Comparison of ENCODE assay signal across 20 mouse cellular contexts in the genomic region with DNA sequence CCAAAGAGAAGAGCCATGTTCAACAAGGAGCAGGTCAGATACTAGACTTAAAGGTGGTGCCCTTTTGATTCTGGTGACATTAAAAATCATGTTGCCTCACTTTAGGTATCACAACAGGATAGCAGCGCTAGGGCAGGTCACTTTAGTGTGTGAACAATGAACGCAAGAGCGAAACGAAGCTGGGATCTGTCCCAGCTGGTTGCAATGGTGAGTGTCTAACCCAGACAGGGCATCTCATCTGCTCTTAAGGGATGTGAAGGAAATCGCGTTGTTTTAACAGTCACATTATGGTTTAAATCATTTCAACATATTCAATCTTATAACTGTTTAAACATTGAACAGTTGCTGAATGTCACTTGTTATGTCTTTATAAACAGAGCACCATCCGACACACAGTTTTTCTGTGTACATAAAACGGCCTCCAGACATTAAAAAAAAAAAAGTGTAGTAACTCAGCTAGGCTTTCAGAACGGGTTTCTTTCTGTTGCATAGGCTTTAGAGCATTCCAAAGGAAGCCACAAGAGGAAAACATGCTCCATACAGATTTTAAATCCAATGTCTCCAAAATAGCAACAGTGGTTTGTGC. TPM values are rescaled to one million over a fixed set of nuclear protein-coding genes. Genes with fewer than 3 reads are reported as not detected.
A peak's percentile ranks its signal among the peaks of the same experiment; 100 is the strongest.
DNase-seq lines count a peak whose midpoint lies in the region; ATAC-seq and TF ChIP-seq lines count a peak whose summit lies in the region.
"Had no signal": no experiment of that assay in that cellular context is flagged by ENCODE, and none has a peak within 500 bp of the region (broad histone marks: within the 10 kb centered on the region; RNA-seq: fewer than 3 reads in every experiment).

No protein-coding gene starts in this region.

- no peak for TF ChIP-seq EP300 in stomach, postnatal 0 days (optimal IDR thresholded peaks at IDR 0.05)

- no peak overlapping the region for H3K4me2 ChIP-seq in heart, embryonic 12.5 days
- H3K4me2 ChIP-seq in stomach, embryonic 14.5 days (replicated peaks; ENCODE audit: low read depth, low read length), result no peak overlapping the region
- no peak overlapping the region for H3K4me2 ChIP-seq in stomach, postnatal 0 days (replicated peaks; ENCODE audit: low read depth)
- no peak overlapping the region for H3K4me2 ChIP-seq in stomach, embryonic 16.5 days (ENCODE audit: low read depth, low read length)
- no peak overlapping the region for H3K4me2 ChIP-seq in forebrain, postnatal 0 days (ENCODE audit: low read depth)
- H3K4me2 ChIP-seq: forebrain, embryonic 15.5 days; hindbrain, embryonic 12.5 days; liver, embryonic 15.5 days had no signal

- H3K36me3 ChIP-seq in heart, embryonic 12.5 days, result no peaks in the 10 kb centered on the region
- H3K36me3 ChIP-seq in stomach, embryonic 14.5 days (ENCODE audit: control insufficient read depth, insufficient read depth, low read length), result no peaks in the 10 kb centered on the region
- H3K36me3 ChIP-seq in stomach, postnatal 0 days (ENCODE audit: control insufficient read depth, insufficient read depth, low read length), result no peaks in the 10 kb centered on the region
- no peaks in the 10 kb centered on the region for H3K36me3 ChIP-seq in stomach, embryonic 16.5 days (ENCODE audit: control insufficient read depth, insufficient read depth, low read length)
- H3K36me3 ChIP-seq in forebrain, postnatal 0 days (ENCODE audit: insufficient read depth), result no peaks in the 10 kb centered on the region
- H3K36me3 ChIP-seq: forebrain, embryonic 15.5 days; hindbrain, embryonic 12.5 days; liver, embryonic 15.5 days had no signal

- peak; percentile 64 for DNase-seq in heart, adult 11 months
- DNase-seq in layer of hippocampus, adult 2 months (ENCODE audit: low spot score in 2 of 2), result no peak
- DNase-seq in layer of hippocampus, adult 18-20 months (ENCODE audit: low spot score in 2 of 2), result no peak
- DNase-seq in stomach, postnatal 0 days (ENCODE audit: low spot score), result no peak
- no peak for DNase-seq in forebrain, postnatal 0 days
- DNase-seq: cerebellum, adult 11 months; cerebellum, adult 9-11 months; gastrocnemius, postnatal 10 days; heart, adult 2 months; kidney, adult 9 months; liver; thymus, adult 2 months; thymus, postnatal 4 days had no signal

- 84% methylated on average over 9 of the region's 9 CpGs for WGBS in heart, embryonic 12.5 days
- WGBS in stomach, embryonic 14.5 days, result 27% methylated on average over 9 of the region's 9 CpGs
- WGBS in stomach, postnatal 0 days, result 29% methylated on average over 9 of the region's 9 CpGs
- WGBS in stomach, embryonic 16.5 days, result 35% methylated on average over 9 of the region's 9 CpGs
- WGBS in forebrain, postnatal 0 days, result 78% methylated on average over 9 of the region's 9 CpGs

- no peak for TF ChIP-seq CTCF in layer of hippocampus, adult 2 months (conservative IDR thresholded peaks at IDR 0.05)
- no peak for TF ChIP-seq CTCF in stomach, postnatal 0 days (IDR thresholded peaks at IDR 0.05; ENCODE audit: low read depth)
- no peak for TF ChIP-seq CTCF in forebrain, postnatal 0 days (IDR thresholded peaks at IDR 0.05; ENCODE audit: low read depth)

- no peak for ATAC-seq in heart, embryonic 12.5 days (ENCODE audit: insufficient number of reproducible peaks, low FRiP score)
- no peak for ATAC-seq in stomach, embryonic 14.5 days (ENCODE audit: insufficient number of reproducible peaks, insufficient read depth, low FRiP score, low read depth)
- ATAC-seq in stomach, postnatal 0 days (ENCODE audit: low FRiP score, low TSS enrichment), result no peak
- peak; percentile 37; the same call in 1 of the 2 replicates for ATAC-seq in stomach, embryonic 16.5 days (ENCODE audit: insufficient read depth, low FRiP score)
- no peak for ATAC-seq in forebrain, postnatal 0 days
- ATAC-seq: forebrain, embryonic 15.5 days had no signal

- H3K9me3 ChIP-seq in heart, embryonic 12.5 days (replicated peaks), result no peaks in the 10 kb centered on the region
- no peaks in the 10 kb centered on the region for H3K9me3 ChIP-seq in stomach, embryonic 14.5 days (ENCODE audit: control insufficient read depth, low read depth, low read length)
- H3K9me3 ChIP-seq in stomach, postnatal 0 days (ENCODE audit: control insufficient read depth, low read length), result no peaks in the 10 kb centered on the region
- no peaks in the 10 kb centered on the region for H3K9me3 ChIP-seq in stomach, embryonic 16.5 days (replicated peaks; ENCODE audit: control insufficient read depth, low read length)
- no peaks in the 10 kb centered on the region for H3K9me3 ChIP-seq in forebrain, postnatal 0 days (ENCODE audit: low read length)
- H3K9me3 ChIP-seq: forebrain, embryonic 15.5 days; hindbrain, embryonic 12.5 days; liver, embryonic 15.5 days; midbrain, embryonic 10.5 days had no signal

- H3K27me3 ChIP-seq in heart, embryonic 12.5 days (replicated peaks), result no peaks in the 10 kb centered on the region
- no peaks in the 10 kb centered on the region for H3K27me3 ChIP-seq in stomach, embryonic 14.5 days (ENCODE audit: control insufficient read depth, insufficient read depth, low read length)
- H3K27me3 ChIP-seq in stomach, postnatal 0 days (ENCODE audit: control insufficient read depth, insufficient read depth, low read length), result no peaks in the 10 kb centered on the region
- H3K27me3 ChIP-seq in stomach, embryonic 16.5 days (ENCODE audit: control insufficient read depth, insufficient read depth, low read length), result no peaks in the 10 kb centered on the region
- H3K27me3 ChIP-seq in forebrain, postnatal 0 days (ENCODE audit: insufficient read depth, low read length), result no peaks in the 10 kb centered on the region
- H3K27me3 ChIP-seq: forebrain, embryonic 15.5 days; hindbrain, embryonic 12.5 days; liver, embryonic 15.5 days had no signal

- no peak overlapping the region for H3K4me3 ChIP-seq in heart, embryonic 12.5 days
- H3K4me3 ChIP-seq in layer of hippocampus, adult 2 months, result no peak overlapping the region
- no peak overlapping the region for H3K4me3 ChIP-seq in stomach, embryonic 14.5 days (ENCODE audit: low read depth, low read length)
- no peak overlapping the region for H3K4me3 ChIP-seq in stomach, postnatal 0 days (ENCODE audit: low read depth, low read length)
- H3K4me3 ChIP-seq in stomach, embryonic 16.5 days (replicated peaks; ENCODE audit: low read length), result no peak overlapping the region
- H3K4me3 ChIP-seq in forebrain, postnatal 0 days (ENCODE audit: low read depth, low read length), result no peak overlapping the region
- H3K4me3 ChIP-seq: forebrain, embryonic 15.5 days; heart, adult 2 months; hindbrain, embryonic 12.5 days; liver, embryonic 15.5 days; midbrain, embryonic 10.5 days had no signal

- peaks cover 12% of the 10 kb centered on the region; the same call in 1 of the 2 replicates for H3K4me1 ChIP-seq in heart, embryonic 12.5 days (replicated peaks)
- peaks cover 43% of the 10 kb centered on the region for H3K4me1 ChIP-seq in stomach, embryonic 14.5 days (ENCODE audit: control insufficient read depth, insufficient read depth, low read length)
- H3K4me1 ChIP-seq in stomach, postnatal 0 days (replicated peaks; ENCODE audit: control insufficient read depth, insufficient read depth), result 0 out of 2 replicates have a peak, but pooled peaks cover 3% of the 10 kb centered on the region
- peaks cover 27% of the 10 kb centered on the region for H3K4me1 ChIP-seq in stomach, embryonic 16.5 days (ENCODE audit: control insufficient read depth, insufficient read depth, low read length)
- no peaks in the 10 kb centered on the region for H3K4me1 ChIP-seq in forebrain, postnatal 0 days (ENCODE audit: insufficient read depth)
- H3K4me1 ChIP-seq: forebrain, embryonic 15.5 days; hindbrain, embryonic 12.5 days; liver, embryonic 15.5 days; midbrain, embryonic 10.5 days had no signal

- no peak overlapping the region for H3K9ac ChIP-seq in heart, embryonic 12.5 days
- H3K9ac ChIP-seq in stomach, embryonic 14.5 days (replicated peaks; ENCODE audit: low read depth, low read length), result no peak overlapping the region
- no peak overlapping the region for H3K9ac ChIP-seq in stomach, postnatal 0 days (ENCODE audit: low read length)
- H3K9ac ChIP-seq in stomach, embryonic 16.5 days (ENCODE audit: low read length), result no peak overlapping the region
- no peak overlapping the region for H3K9ac ChIP-seq in forebrain, postnatal 0 days
- H3K9ac ChIP-seq: forebrain, embryonic 15.5 days; hindbrain, embryonic 12.5 days; liver, embryonic 15.5 days had no signal

- no peak overlapping the region for H3K27ac ChIP-seq in heart, embryonic 12.5 days (ENCODE audit: poor library complexity, severe bottlenecking)
- H3K27ac ChIP-seq in layer of hippocampus, adult 2 months, result 0 out of 2 replicates have a peak overlapping the region, but pooled peaks have one; percentile 28
- peak overlapping the region; percentile 92 for H3K27ac ChIP-seq in stomach, embryonic 14.5 days (ENCODE audit: low read length)
- H3K27ac ChIP-seq in stomach, postnatal 0 days (replicated peaks), result no peak overlapping the region
- H3K27ac ChIP-seq in stomach, embryonic 16.5 days (ENCODE audit: low read length), result peak overlapping the region; percentile 76
- H3K27ac ChIP-seq in forebrain, postnatal 0 days (ENCODE audit: low read depth, low read length), result no peak overlapping the region
- H3K27ac ChIP-seq: forebrain, embryonic 15.5 days; heart, adult 2 months; hindbrain, embryonic 12.5 days; liver, embryonic 15.5 days; midbrain, embryonic 10.5 days had no signal

RNA-seq across cellular contexts. Expression of gene F2rl2, which starts 46.3 kb away (rescaled TPM):
- polyA plus RNA-seq in heart, embryonic 12.5 days (2016; fragmentation: Nextera tagmentation; extraction: Ambion mirVana), result 1.9 and 2.2 TPM in 2 replicates
- under 1 TPM; 0.15 to 0.17 TPM for total RNA-seq in layer of hippocampus, adult 2 months (2021)
- under 1 TPM; 0.32 to 0.38 TPM for total RNA-seq in layer of hippocampus, adult 18-20 months (2021)
- 0.45 and 1.2 TPM in 2 replicates for polyA plus RNA-seq in stomach, embryonic 14.5 days (2014; fragmentation: Nextera tagmentation; extraction: Ambion mirVana)
- 0.18 and 0.21 TPM in 2 replicates for polyA plus RNA-seq in stomach, postnatal 0 days (2015; fragmentation: Nextera tagmentation; extraction: Ambion mirVana)
- polyA plus RNA-seq in stomach, embryonic 16.5 days (2015; fragmentation: Nextera tagmentation; extraction: Ambion mirVana), result 0.28 and 0.31 TPM in 2 replicates
- total RNA-seq in forebrain, postnatal 0 days (2014; rRNA removed), result 0.10 and 1.1 TPM in 2 replicates
- polyA plus RNA-seq in forebrain, postnatal 0 days (2015; fragmentation: Nextera tagmentation; extraction: Ambion mirVana), result 0.38 and 0.39 TPM in 2 replicates

Comparison
In these comparisons a context has a peak if more than half of its experiments do, and no peak if none do; other contexts are left out.
1. H3K27ac ChIP-seq: peak in layer of hippocampus, adult 2 months (single experiment), stomach, embryonic 14.5 days (single experiment) and stomach, embryonic 16.5 days (single experiment); none in heart, embryonic 12.5 days (single experiment), stomach, postnatal 0 days (single experiment) and forebrain, postnatal 0 days (single experiment).